Mouse (Mus musculus) left cerebral cortex, postnatal 36 days (tissue): ENCODE data around the gene Plxna4. TPM values are rescaled to one million over a fixed set of nuclear protein-coding genes. Genes with fewer than 3 reads are reported as not detected.

Source experiments
- DNase-seq, 2 experiments: peaks; one replicate each; pipeline ENCODE4 v3.0.0; 2021 to 2022; ENCODE audit warnings: low spot score in 2 of 2, mixed read lengths in 1 of 2
- intact Hi-C: fragments of 180-260 bp; cut with DNase I; formaldehyde crosslinking; loops from one replicate; pipeline ENCODE4 v1.15.1; 2025
- total RNA-seq, 2 experiments: library from RNA; stranded (reverse); gene quantifications; 2 replicates each; pipeline ENCODE4 v1.2.3; 2021

The Plxna4 gene
- total RNA-seq, 2 experiments from 2014 or later = 62.9 to 70.2 TPM

- no peak for DNase-seq
- intact Hi-C loops = no loop called here
These were observed 375.6 kb downstream of the Plxna4 start for GRCm38 (mm10) chr6:32212439-32212838.

DNA sequence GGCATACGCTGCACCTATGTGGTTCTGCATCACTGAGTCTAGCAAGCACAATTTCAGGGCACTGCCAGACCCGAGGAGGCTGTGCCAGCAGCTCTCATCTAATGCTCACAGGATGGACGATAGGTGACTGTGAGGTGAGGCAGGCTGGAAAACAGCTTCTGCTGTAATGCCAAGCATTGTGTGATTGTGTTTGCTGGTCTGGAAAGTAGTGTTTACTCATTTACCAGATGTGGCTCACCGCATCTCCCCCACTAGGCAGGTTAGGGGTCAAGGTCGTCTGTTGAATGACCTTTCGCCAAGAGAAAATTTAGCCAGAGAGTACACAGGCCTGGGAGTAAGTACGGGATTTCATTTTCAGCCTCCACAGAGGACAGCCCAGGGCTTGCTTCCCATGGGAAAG lies 377.9 kb downstream of the Plxna4 start:
- intact Hi-C loops = no loop called here
- DNase-seq = no peak

- intact Hi-C loops = no loop called here
- no peak for DNase-seq
These were observed 379.0 kb downstream of the Plxna4 start for GRCm38 (mm10) chr6:32208951-32209350.

DNA sequence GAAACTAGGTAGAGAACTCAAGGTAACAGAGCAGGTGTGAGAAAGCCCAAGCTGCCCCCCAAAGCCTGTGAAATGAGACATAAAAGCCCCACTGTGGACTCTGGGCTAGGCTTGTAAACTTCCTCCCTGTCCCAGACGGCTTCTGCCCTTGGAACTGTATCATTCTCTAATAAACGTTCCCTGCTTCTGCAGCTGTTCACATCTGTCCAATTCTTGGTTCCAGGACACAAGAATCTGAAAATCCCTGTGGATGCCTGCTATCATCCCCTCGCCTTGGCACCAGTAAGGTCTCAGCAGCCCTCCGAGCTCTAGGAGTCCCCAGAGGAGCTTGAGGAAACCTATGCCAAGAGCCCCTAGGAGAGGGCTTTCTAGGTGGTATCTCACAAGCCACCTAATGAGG lies 383.7 kb downstream of the Plxna4 start:
- intact Hi-C loops = no loop called here
- no peak for DNase-seq

DNA sequence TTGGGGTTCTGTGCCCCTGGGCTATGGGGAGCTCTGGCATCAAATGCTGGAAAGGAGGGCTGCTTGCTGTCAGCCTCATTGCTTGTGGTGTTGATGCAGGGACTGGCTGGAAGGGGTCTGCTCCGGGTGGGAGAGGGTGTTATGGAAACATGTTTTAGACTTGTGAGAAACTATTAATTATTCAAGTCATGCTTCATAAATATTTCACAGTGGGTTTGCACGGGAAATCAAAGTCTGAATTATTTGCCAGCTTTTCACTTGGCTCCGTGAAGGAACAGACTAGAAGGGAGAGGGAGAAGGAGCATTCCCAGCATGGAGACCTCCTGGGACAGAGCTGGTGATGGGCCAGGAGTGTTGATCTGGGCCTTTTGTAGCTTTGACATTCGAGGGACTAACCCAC lies 384.6 kb downstream of the Plxna4 start:
- intact Hi-C loops = no loop called here
- DNase-seq = no peak

GRCm38 (mm10) chr6:32202664-32203192 lies 385.3 kb downstream of the Plxna4 start:
- no peak for DNase-seq
- intact Hi-C loops = no loop called here

DNA sequence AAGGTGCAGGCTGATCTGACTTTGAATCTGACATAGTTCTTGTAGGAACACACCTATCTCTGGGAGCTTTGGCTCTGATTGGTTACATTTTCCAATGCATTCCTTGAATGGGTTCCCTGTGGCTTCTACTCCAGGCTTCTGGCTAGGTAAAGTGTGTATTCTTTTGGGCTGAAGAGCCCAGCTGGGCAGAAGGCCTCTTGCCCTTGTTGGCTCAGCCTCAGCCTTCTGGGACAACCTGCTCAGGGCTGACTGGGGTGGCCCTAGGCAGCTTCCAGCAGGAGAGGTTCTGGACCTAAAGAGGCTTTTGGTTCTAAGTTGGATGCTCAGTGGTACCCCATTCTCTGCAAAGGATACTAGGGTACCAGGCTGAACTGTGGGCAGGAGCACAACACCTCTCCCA lies 386.5 kb downstream of the Plxna4 start:
- DNase-seq = no peak
- intact Hi-C loops = no loop called here

GRCm38 (mm10) chr6:32199616-32200015 lies 388.4 kb downstream of the Plxna4 start:
- intact Hi-C loops = no loop called here
- no peak for DNase-seq

DNA sequence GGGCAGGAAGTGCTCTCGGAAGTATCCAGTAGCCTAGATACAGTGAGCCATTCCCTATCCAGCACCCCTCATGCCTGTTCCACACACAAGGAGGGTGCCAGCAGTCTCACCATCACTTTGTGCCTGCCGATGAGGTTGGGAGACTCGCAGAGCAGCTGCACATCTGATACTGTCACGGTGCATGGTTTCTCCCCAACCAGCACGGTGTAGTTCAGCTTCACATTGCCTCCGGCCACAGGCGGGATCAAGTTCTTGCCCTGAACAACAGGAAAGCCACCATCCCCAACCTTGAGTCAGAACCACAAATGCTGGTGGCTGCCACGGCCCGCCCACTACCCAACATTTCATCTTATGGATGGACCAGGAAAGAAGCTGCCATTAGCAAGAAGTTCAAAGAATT lies 391.1 kb downstream of the Plxna4 start:
- no peak for DNase-seq
- intact Hi-C loops = no loop called here

DNA sequence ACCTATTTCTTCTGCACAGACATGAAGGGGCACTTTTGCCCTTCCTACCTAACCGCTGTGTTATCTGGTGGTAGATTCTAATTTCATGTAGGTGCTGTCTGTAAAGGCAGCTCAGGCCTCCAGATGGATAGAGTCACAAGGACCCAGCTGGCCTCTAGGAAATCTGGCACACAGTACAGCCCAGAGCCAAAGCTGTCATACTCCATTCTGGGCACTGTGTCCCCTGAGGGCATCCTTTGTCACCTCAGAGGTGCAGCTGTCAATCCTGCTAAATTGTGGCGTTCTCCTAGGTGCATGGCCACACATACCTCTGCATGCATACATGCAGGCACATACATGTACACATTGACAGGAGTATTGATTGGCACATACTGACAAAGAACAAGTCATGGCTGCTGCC lies 394.9 kb downstream of the Plxna4 start:
- intact Hi-C loops = no loop called here

GRCm38 (mm10) chr6:32184402-32184985 lies 403.5 kb downstream of the Plxna4 start:
- DNase-seq = no peak
- intact Hi-C loops = loop anchor here (10.0 kb wide), 2 partner anchors 250 to 400 kb away; partner anchors contain the start of gene Plxna4

More for the DNA sequence above, 394.9 kb downstream of the Plxna4 start:
- no peak for DNase-seq

DNA sequence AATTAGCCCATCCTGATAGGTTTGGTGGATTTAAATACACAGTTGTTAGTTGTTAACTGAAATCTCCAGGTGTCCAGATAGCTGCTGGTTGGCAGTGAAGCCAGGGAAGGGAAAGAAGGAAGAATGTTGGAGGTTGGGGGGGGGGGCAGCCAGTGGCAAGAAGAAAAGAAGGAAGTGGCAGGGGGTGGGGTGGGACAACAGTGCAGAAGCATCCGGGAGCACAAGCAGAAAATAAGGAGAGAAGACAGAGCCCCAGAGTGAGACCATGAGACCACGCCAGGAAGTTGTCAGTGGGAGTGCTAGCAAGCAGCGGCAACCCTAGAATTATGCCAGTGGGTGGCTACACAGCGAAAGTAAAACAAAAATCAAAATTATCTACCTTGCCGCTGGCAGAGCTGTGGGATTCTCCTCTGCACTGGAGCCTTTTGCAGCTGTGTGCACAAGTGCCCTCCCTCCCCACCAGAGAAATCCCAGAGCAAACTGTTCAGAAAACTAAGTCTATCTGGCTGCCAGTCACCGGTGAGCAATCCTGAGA lies 404.3 kb downstream of the Plxna4 start:
- no peak for DNase-seq
- intact Hi-C loops = loop anchor here (10.0 kb wide), 2 partner anchors 249 to 401 kb away; partner anchors contain the start of gene Plxna4

DNA sequence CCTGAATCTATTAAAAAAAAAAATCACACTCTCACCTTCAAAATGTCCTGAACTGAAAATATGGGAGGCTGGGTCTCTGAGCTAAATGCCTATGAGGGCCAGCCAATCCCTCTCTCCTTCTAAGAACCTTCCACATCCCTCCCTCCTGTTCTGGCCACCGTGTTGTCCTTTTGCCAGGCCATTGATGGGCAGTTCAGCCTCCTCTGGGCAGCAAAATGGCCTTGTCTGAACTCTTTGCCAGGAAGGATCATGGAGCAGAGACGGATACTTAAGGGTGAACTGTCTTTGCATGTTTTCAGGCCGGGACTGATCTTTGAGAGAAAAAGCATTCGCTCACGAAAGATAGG lies 408.0 kb downstream of the Plxna4 start:
- no peak for DNase-seq
- intact Hi-C loops = loop anchor here (10.0 kb wide), 2 partner anchors 245 to 405 kb away; partner anchors contain the start of gene Plxna4

GRCm38 (mm10) chr6:32179346-32180011 lies 408.5 kb downstream of the Plxna4 start:
- no peak for DNase-seq
- intact Hi-C loops = loop anchor here (10.0 kb wide), 2 partner anchors 245 to 405 kb away; partner anchors contain the start of gene Plxna4

- intact Hi-C loops = no loop called here
- DNase-seq = no peak
These were observed 410.1 kb downstream of the Plxna4 start for GRCm38 (mm10) chr6:32177905-32178304.

DNA sequence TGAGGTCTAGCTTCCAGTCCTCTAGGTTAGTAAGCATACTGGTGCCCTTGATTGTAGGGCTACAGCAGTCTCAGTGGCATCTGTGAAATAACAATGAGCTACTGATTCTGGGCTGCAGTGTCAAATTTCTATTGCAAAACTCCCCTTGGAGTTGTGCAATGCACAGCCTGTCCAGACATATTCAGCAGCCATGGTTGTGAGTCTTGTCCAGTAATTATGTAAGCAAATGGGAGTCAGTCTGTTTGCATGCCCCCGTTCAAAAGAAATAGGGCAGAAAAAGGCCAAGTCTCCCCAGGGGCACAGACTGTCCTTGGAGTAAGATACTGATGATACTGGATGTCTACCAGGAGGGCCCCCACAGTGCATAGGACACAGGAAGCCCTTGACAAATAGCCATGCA lies 420.3 kb downstream of the Plxna4 start:
- intact Hi-C loops = no loop called here
- no peak for DNase-seq

- no peak for DNase-seq
- intact Hi-C loops = no loop called here
These were observed 427.6 kb downstream of the Plxna4 start for GRCm38 (mm10) chr6:32160370-32160769.

DNA sequence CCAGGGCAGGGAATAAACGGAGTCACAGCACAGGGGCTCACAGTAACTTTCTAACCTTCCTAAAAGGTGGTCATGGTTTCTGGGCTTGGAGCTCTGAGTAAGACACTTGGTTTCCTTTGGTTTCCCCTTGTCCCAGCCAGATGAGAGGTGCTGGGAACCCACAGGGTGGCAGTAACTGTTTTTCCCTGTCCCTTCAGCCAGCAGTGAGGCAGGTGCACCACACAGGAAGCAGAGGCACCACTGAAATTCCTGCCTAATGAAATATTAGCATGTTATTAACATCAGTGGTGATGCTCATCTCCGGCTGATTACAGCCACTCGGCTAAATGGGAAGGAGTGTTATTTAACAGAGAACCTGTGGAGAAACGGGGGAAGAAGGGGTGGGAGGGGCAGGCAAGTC lies 428.1 kb downstream of the Plxna4 start:
- no peak for DNase-seq
- intact Hi-C loops = no loop called here

DNA sequence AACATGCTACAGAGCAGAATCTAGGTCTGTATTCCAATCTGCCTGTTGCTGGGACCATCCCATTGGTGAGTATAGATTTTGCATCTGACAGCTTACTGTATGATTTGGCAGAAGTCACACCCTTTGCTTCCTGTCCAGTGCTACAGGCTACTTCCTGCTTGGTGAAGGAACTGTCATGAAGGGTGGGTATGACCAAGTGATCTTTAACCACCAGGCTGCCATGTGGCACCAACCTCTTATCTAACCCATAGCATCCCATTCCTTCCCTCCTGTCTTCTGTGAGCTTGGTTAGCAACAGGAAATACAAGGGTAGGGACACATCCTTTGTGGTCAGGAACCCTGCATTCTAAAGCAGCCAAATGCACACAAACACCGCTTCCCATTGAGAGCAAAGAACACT lies 429.6 kb downstream of the Plxna4 start:
- intact Hi-C loops = no loop called here
- no peak for DNase-seq

GRCm38 (mm10) chr6:32153170-32153569 lies 434.8 kb downstream of the Plxna4 start:
- intact Hi-C loops = no loop called here
- no peak for DNase-seq

- intact Hi-C loops = no loop called here
- DNase-seq = no peak
These were observed 437.2 kb downstream of the Plxna4 start for GRCm38 (mm10) chr6:32150836-32151235.
